Comparison of ENCODE assay signal across 1 mouse cellular context in genomic region chr17:26149056-26149455, GRCm38 (mm10).
TF ChIP-seq lines count a peak whose summit lies in the region.

No protein-coding gene starts in this region.

TF ChIP-seq in MEL, 35 proteins besides CTCF, POLR2A, EP300 and RAD21:
- TF ChIP-seq TAL1 (IDR thresholded peaks at IDR 0.05; ENCODE audit: low read length) (no peak), ELF1 (IDR thresholded peaks at IDR 0.05; ENCODE audit: low read depth, low read length) (no peak), TCF12 (IDR thresholded peaks at IDR 0.05; ENCODE audit: low read depth, low read length) (no peak), KAT2A (conservative IDR thresholded peaks at IDR 0.05; ENCODE audit: low read depth, low read length) (no peak), MEF2A (IDR thresholded peaks at IDR 0.05; ENCODE audit: extremely low read depth, insufficient replicate concordance, low read depth, low read length, poor library complexity, severe bottlenecking) (no peak), UBTF (IDR thresholded peaks at IDR 0.05; ENCODE audit: borderline replicate concordance, insufficient read depth, low read depth, low read length) (no peak), SIN3A (IDR thresholded peaks at IDR 0.05; ENCODE audit: low read length) (no peak), ETS1 (IDR thresholded peaks at IDR 0.05; ENCODE audit: low read depth, low read length) (no peak), MAX (IDR thresholded peaks at IDR 0.05; ENCODE audit: low read length) (no peak), JUND (IDR thresholded peaks at IDR 0.05; ENCODE audit: low read depth, low read length) (no peak), MAFK (IDR thresholded peaks at IDR 0.05; ENCODE audit: borderline replicate concordance, low read depth, low read length) (no peak), MYC (IDR thresholded peaks at IDR 0.05; ENCODE audit: low read depth, low read length) (no peak), ZC3H11A (IDR thresholded peaks at IDR 0.05; ENCODE audit: low read depth, low read length) (no peak), CHD2 (IDR thresholded peaks at IDR 0.05; ENCODE audit: low read length) (no peak)
